Mouse (Mus musculus) midbrain, embryonic 11.5 days (tissue): ENCODE measurements around the gene Spsb2. TPM values are rescaled to one million over a fixed set of nuclear protein-coding genes. Genes with fewer than 3 reads are reported as not detected.

Experiments used
- ATAC-seq: fragments of 200-750 bp; cut with Nextera tagmentation; 2 replicates; pipeline ENCODE4 v1.8.0; 2017; ENCODE audit warnings: moderate TSS enrichment, moderate library complexity; ENCODE audit not compliant: low FRiP score
- DNase-seq: peaks from one replicate; pipeline ENCODE4 v3.0.0; 2015; ENCODE audit warnings: low spot score; ENCODE audit errors: missing footprints
- H3K27ac ChIP-seq: fragments of 300-500 bp; sonication (generic); 2 replicates; pipeline ENCODE4 v1.5.1; 2014; ENCODE audit warnings: low read depth, low read length
- H3K27me3 ChIP-seq: fragments of 300-500 bp; sonication (generic); 2 replicates; pipeline ENCODE4 v1.6.1; 2014; ENCODE audit warnings: mild to moderate bottlenecking, low read length, moderate library complexity, mixed read lengths; ENCODE audit not compliant: control insufficient read depth, insufficient read depth
- H3K36me3 ChIP-seq: fragments of 300-500 bp; sonication (generic); 2 replicates; pipeline ENCODE4 v1.6.1; 2014; ENCODE audit warnings: mild to moderate bottlenecking, low read length, moderate library complexity, mixed read lengths; ENCODE audit not compliant: control insufficient read depth, insufficient read depth
- H3K4me1 ChIP-seq: fragments of 300-500 bp; sonication (generic); 2 replicates; pipeline ENCODE4 v1.6.1; 2014; ENCODE audit warnings: low read length; ENCODE audit not compliant: control insufficient read depth, insufficient read depth
- H3K4me2 ChIP-seq: fragments of 300-500 bp; sonication (generic); 2 replicates; pipeline ENCODE4 v1.6.1; 2014; ENCODE audit warnings: mild to moderate bottlenecking, moderate library complexity
- H3K4me3 ChIP-seq: fragments of 300-500 bp; sonication (generic); 2 replicates; pipeline ENCODE4 v1.5.1; 2014; ENCODE audit warnings: low read depth, low read length
- H3K9ac ChIP-seq: fragments of 300-500 bp; sonication (generic); 2 replicates; pipeline ENCODE4 v1.6.1; 2014; ENCODE audit warnings: low read length
- H3K9me3 ChIP-seq: fragments of 300-500 bp; sonication (generic); 2 replicates; pipeline ENCODE4 v1.6.1; 2016; ENCODE audit warnings: low read length; ENCODE audit not compliant: control insufficient read depth
- WGBS: fragments of 180-500 bp; shearing (Covaris S2); extraction: QIAGEN DNeasy Blood & Tissue Kit; methylation state at CpG from one replicate; pipeline ENCODE4 v1.1.7; 2014; 5-methylcytosine and 5-hydroxymethylcytosine counted together
- polyA plus RNA-seq: library from polyadenylated mRNA; unstranded; fragments of >200 nt; fragmentation: Nextera tagmentation; extraction: Ambion mirVana; gene quantifications from 2 replicates; pipeline ENCODE4 v1.2.1, GENCODE M21; 2014

Gene Spsb2
- 3.7 and 4.8 TPM in 2 replicates for polyA plus RNA-seq

DNA sequence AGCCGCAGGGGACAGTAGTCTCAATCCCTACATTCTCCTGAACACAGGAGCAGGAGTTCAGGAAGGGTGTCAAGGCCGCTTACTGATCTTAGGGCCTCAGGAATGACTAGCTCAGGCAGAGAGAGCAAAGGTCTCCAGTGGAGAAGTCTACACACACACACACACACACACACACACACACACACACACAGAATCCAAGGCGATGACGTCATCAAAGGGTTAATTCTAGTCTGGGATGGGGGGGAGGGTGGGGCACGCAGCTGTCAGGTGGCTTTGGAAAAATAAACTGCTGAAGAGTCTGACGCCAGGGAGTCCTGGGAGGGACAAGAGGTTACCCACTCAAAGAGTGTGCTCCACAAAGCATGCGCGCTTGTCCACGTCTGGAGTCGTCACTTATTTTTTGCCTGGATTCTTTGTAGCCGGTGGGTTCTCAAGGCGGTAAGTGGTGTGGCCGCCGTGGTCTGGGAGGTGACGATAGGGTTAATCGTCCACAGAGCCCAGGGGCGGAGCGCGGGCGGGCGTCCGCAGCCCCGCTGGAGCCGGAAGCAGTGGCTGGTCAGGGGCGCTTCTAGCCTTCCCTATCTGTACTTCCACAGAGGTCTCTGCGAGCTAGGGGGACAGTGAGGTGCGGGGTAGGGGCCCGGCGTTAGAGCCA, at the start of gene Spsb2:
Gene Spsb2 (plus strand): TSS at position 304 of the 655 bp plus-strand sequence.
- Histone ChIP-seq H3K27ac (peak within 1 kb of the TSS; percentile 73), H3K9me3 (no peaks in the 10 kb centered on the region), H3K36me3 (peaks cover 9% of the 10 kb centered on the region), H3K4me1 (peaks cover 30% of the 10 kb centered on the region), H3K4me3 (peak within 1 kb of the TSS; percentile 54), H3K27me3 (no peaks in the 10 kb centered on the region), H3K9ac (peak within 1 kb of the TSS; percentile 69), H3K4me2 (peak within 1 kb of the TSS; percentile 95)
- 3% methylated on average over 29 of the region's 29 CpGs for WGBS
- ATAC-seq (peak; percentile 61), DNase-seq (peak; percentile 96)

DNA sequence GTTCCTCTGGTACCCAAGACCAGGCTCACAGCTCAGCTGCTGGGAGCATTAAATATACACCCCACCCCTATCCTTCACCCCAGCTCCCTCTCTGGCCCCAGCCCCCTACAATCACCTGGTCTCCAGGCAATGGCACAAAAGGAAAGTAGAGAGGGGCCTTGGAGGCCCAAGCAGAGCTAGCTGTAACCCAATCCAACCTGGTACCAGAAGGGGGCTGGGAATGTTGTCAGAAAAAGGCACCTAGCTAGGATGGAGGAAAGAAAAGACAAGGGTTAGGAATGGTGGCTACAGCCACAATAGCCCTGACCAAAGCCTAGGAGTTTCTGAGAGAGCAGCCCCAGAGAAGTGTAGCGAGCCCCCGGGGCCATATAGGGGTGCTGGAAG, 49.6 kb upstream of the Spsb2 start:
- H3K27ac ChIP-seq = peak overlapping the region; percentile 7
- no peaks in the 10 kb centered on the region for H3K27me3 ChIP-seq
- H3K4me3 ChIP-seq = no peak overlapping the region; the same call in 1 of the 2 replicates
- peaks cover 34% of the 10 kb centered on the region for H3K4me1 ChIP-seq
- no peak for ATAC-seq
- DNase-seq = no peak
- peak overlapping the region; percentile 85; the same call in 1 of the 2 replicates for H3K9ac ChIP-seq
- 40% methylated on average over 2 of the region's 2 CpGs for WGBS
- no peak overlapping the region for H3K4me2 ChIP-seq
- H3K36me3 ChIP-seq = no peaks in the 10 kb centered on the region
- no peaks in the 10 kb centered on the region for H3K9me3 ChIP-seq

DNA sequence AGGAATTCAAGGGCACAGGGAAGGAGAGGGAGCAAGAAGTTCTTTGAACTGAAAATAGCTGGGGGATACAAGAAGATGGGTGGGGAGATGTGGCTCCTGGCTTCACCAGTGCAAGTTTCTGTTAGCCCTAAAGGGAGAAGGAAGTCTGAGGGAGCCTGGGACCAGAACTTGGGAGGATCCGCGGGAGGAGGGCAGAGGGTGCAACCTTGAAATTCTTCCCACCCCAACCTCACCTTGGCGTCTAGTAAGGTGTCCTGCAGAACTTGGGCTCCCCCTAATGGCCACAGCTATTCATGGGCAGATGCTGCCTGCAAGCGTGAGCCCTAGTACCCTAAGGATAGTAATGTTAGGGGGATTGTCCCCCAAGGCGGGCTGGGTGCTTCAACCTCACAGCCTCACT, 49.2 kb upstream of the Spsb2 start:
- Histone ChIP-seq H3K27me3 (no peaks in the 10 kb centered on the region), H3K36me3 (no peaks in the 10 kb centered on the region), H3K4me2 (no peak overlapping the region), H3K4me1 (peaks cover 32% of the 10 kb centered on the region), H3K9ac (no peak overlapping the region), H3K27ac (no peak overlapping the region; the same call in 1 of the 2 replicates), H3K9me3 (no peaks in the 10 kb centered on the region), H3K4me3 (no peak overlapping the region)
- DNase-seq (peak; percentile 96), ATAC-seq (no peak)
- 4% methylated on average over 5 of the region's 5 CpGs for WGBS

DNA sequence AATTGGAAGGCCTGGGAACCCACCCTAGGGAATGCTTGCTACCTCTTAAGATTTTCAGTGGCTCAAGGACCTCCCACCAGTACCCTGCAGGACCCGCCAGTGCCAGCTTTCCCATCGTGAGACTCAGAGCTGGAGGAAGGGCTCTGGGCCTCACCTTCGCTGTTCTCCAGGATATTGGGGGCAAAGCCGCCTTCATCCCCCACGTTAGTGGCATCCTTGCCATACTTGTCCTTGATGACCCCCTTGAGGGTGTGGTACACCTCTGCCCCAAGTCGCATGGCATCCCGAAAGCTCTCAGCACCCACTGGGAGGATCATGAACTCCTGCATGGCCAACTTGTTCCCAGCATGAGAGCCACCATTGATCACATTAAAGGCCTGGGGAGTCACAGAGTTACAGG, 42.5 kb upstream of the Spsb2 start:
- Histone ChIP-seq H3K27me3 (peaks cover 10% of the 10 kb centered on the region; the same call in 1 of the 2 replicates), H3K4me2 (no peak overlapping the region), H3K4me1 (peaks cover 16% of the 10 kb centered on the region), H3K9ac (no peak overlapping the region), H3K4me3 (no peak overlapping the region), H3K27ac (no peak overlapping the region), H3K36me3 (no peaks in the 10 kb centered on the region), H3K9me3 (no peaks in the 10 kb centered on the region)
- 81% methylated on average over 7 of the region's 7 CpGs for WGBS
- ATAC-seq (no peak), DNase-seq (no peak)

DNA sequence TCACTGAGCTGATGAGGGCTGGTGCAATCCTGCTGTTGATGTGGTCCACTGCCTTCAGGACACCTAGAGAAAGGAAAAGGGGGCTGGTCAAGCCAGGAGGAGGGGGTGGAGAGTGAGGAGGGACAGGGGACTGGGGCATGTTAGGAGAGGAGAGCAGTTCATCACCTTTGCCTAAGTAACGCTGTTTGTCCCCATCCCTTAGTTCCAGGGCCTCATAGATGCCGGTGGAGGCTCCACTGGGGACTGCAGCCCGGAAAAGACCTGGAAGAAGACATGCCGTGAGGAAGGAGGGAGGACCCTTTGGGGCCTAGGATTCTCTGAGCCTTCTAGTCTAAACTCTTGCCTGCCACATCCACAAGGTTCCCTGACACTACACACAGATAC, 40.9 kb upstream of the Spsb2 start:
- WGBS = 18% methylated on average over 4 of the region's 4 CpGs
- Histone ChIP-seq H3K27ac (no peak overlapping the region), H3K36me3 (no peaks in the 10 kb centered on the region), H3K9me3 (no peaks in the 10 kb centered on the region), H3K9ac (peak overlapping the region; percentile 16; the same call in 1 of the 2 replicates), H3K4me2 (no peak overlapping the region), H3K27me3 (peaks cover 10% of the 10 kb centered on the region; the same call in 1 of the 2 replicates), H3K4me1 (peaks cover 16% of the 10 kb centered on the region), H3K4me3 (no peak overlapping the region)
- no peak for ATAC-seq
- no peak for DNase-seq

DNA sequence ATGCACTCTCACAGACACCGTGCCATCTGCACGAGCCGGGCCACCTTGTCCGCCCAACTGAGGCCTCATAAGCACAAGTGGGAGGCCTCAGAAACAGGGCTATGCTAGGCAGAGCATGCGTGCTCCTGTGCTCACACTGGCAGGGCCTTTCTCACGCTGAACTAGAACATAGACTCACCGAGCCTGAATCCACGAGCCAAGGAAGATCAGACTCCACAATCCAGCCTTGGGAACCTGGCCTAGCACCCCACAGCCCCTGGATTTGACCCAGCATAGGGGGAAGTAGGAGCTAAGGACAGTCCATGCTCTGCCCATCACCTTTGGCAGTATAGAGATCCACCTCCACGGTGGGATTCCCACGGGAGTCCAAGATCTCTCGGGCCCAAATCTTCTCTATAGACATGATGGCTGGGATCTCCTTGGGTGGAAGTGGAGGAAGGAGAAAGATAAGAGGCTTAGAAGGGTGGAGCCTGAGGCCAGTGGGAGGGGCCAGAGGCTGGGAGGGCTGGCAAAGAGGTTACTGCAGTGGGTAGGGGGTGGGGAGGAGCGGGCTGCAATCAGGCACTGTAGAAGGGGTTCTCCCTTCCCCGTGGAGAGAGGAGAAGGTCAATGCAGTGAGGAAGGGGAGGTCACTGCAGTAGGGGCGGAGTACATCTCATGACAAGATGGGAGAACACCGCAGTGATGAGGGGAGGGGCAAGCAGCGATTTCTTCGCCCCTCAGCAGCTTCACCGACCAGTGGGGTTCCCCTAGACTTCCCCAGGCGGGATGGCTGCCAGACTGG, 40.3 kb upstream of the Spsb2 start:
- Histone ChIP-seq H3K4me2 (peak overlapping the region; percentile 85), H3K36me3 (no peaks in the 10 kb centered on the region), H3K9ac (no peak overlapping the region), H3K4me3 (no peak overlapping the region), H3K4me1 (peaks cover 16% of the 10 kb centered on the region), H3K9me3 (no peaks in the 10 kb centered on the region), H3K27ac (no peak overlapping the region), H3K27me3 (peaks cover 10% of the 10 kb centered on the region; the same call in 1 of the 2 replicates)
- ATAC-seq (peak; percentile 50), DNase-seq (peak; percentile 91)
- whole genome bisulfite sequencing = 17% methylated on average over 19 of the region's 19 CpGs

DNA sequence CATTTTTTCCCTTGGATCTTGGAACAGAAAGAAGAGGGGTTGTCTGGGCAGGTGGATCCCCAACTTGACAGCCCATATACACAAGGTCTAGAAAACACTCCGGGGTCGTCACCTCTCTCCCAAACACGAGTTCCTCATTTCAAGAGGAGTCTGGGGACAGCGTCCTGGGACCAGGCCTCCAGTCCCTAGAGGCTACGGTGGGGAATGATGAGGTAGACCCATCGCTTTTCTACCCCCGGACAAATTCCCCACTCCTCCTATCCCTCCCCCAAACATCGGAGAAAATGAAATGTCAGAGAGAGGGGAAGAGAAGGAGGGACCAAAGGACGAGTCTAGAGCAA, 39.8 kb upstream of the Spsb2 start:
- Histone ChIP-seq H3K9me3 (no peaks in the 10 kb centered on the region), H3K4me2 (peak overlapping the region; percentile 85), H3K4me1 (peaks cover 16% of the 10 kb centered on the region), H3K4me3 (peak overlapping the region; percentile 45), H3K36me3 (no peaks in the 10 kb centered on the region), H3K9ac (peak overlapping the region; percentile 58), H3K27me3 (peaks cover 10% of the 10 kb centered on the region; the same call in 1 of the 2 replicates), H3K27ac (no peak overlapping the region)
- 2% methylated on average over 9 of the region's 9 CpGs for WGBS
- ATAC-seq = peak; percentile 1; the same call in 1 of the 2 replicates
- no peak for DNase-seq

DNA sequence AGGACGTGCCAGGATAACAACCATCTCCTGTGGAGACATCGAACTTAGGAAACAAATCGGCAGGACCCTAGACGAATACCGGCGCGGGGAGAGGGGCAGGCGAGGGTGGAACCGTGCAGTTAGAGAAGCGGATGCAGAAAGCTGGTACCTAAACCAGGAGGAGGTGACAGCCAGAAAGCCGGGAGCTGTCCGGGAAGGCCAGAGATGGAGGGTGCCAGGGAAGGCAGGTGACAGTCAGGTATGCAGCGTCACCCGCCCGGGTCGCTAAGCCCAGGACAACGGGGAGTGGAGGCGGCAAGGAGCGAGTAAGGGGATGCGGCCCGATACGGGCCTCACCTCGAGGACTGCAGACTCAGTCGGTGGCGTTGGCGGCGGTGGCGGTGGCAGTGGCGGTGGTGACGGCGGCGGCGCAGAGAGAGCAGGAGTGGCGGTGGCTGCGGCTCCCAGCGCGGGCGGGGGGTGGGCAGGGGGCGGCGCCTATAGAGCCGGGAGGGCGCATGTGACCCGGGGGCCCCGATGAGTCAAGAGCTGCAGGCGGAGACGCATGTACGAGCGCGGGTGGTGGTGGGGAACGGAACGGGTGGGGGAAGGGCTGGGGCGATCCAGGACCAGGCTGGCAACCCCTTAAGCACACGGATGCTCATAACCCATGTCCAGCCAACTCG, 39.2 kb upstream of the Spsb2 start, which contains the start of gene Eno2:
Gene Eno2 (minus strand): TSS at position 573 of the 665 bp plus-strand sequence.
- Histone ChIP-seq H3K4me2 (peak within 1 kb of the TSS; percentile 85), H3K27me3 (peaks cover 10% of the 10 kb centered on the region; the same call in 1 of the 2 replicates), H3K36me3 (no peaks in the 10 kb centered on the region), H3K4me3 (peak within 1 kb of the TSS; percentile 45), H3K9ac (peak within 1 kb of the TSS; percentile 58), H3K4me1 (peaks cover 16% of the 10 kb centered on the region), H3K9me3 (no peaks in the 10 kb centered on the region), H3K27ac (no peak within 1 kb of the TSS)
- ATAC-seq = peak; percentile 84
- under 1% methylated on average over 53 of the region's 54 CpGs for WGBS
- DNase-seq = peak; percentile 92
